Mouse (Mus musculus): ENCODE measurements at regions not wholly inside any gene's neighbourhood (a gene's known extent, or its start where the extent isn't known, plus 50 kb on each side); places are given as distances from the start of the nearest gene placed in this dataset.

DNA sequence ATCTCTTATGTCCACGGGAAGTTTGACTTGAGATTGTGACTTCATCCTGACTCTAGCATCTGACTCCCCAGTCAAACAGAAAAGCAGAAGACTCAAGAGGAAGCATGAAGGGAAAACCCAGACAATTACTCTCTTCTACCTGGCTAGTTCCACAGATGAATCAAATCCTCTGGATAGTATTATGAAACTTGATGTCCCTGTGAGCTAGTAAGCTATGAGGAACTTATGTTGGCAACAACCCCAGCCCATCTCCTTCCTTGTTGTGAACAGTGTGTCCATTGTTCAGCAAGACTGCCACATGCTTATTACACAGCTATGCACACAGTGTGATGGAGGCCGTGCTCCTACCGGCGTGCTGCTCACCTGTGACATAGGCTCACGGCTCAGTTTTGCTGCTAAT lies 98.4 kb upstream of the Agr3 start:
- TF ChIP-seq CTCF (IDR thresholded peaks at IDR 0.05; ENCODE audit: extremely low read depth, insufficient read depth, low read length) (no peak), POLR2A (IDR thresholded peaks at IDR 0.05; ENCODE audit: extremely low read depth, insufficient read depth, low read length) (no peak)
